Mouse (Mus musculus): ENCODE measurements around the gene Pcbp4.

DNA sequence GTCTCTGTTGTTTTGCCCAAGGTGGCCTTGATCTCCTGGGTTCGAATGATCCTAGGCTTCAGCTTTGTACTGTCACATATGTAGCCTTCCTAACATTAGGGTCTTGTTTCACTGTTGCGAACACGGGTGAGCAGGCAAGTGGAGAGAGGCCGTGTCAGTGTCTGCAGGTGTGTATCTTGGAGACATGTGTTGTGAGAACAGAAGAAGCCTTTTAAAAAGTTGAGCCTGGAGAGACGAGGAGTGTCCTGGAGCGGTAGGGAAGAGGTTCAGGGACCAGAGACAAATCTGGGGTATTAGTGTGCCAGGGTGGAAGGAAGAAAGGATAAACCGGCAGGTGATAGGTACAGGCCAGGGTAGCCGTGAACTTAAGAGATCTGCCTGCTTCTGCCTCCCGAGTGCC is 25.0 kb downstream of the Pcbp4 start:
- no peak for TF ChIP-seq EP300 (optimal IDR thresholded peaks at IDR 0.05)
- no peak for TF ChIP-seq CTCF (IDR thresholded peaks at IDR 0.05; ENCODE audit: low read depth)
